ENCODE assay signal across 10 mouse cellular contexts in genomic region chr3:123905928-123906721, GRCm38 (mm10).
DNase-seq lines count a peak whose midpoint lies in the region; ATAC-seq and TF ChIP-seq lines count a peak whose summit lies in the region.
"Had no signal": no experiment of that assay in that cellular context is flagged by ENCODE, and none has a peak within 500 bp of the region (broad histone marks: within the 10 kb centered on the region; RNA-seq: fewer than 3 reads in every experiment).

No protein-coding gene starts in this region.

- TF ChIP-seq CTCF in gastrocnemius, adult 2 months (IDR thresholded peaks at IDR 0.05): no peak

- peak overlapping the region; percentile 61 for H3K27ac ChIP-seq in hindbrain, embryonic 15.5 days (replicated peaks)
- 0 out of 2 replicates have a peak overlapping the region, but pooled peaks have one; percentile 48 for H3K27ac ChIP-seq in neural tube, embryonic 14.5 days (ENCODE audit: low read depth, low read length)
- H3K27ac ChIP-seq in gastrocnemius, adult 2 months: no peak overlapping the region

- no peak overlapping the region for H3K4me2 ChIP-seq in hindbrain, embryonic 15.5 days
- no peak overlapping the region for H3K4me2 ChIP-seq in neural tube, embryonic 14.5 days (ENCODE audit: low read depth, low read length)

- DNase-seq in kidney, postnatal 14 days: peak; percentile 3
- no peak for DNase-seq in kidney, adult 8-10 months
- peak; percentile 47 to 56 for DNase-seq in cerebellum, postnatal 14 days
- no peak for DNase-seq in thymus, adult 18-20 months
- no peak for DNase-seq in gastrocnemius, adult 2 months
- DNase-seq in layer of hippocampus, postnatal 10 days (ENCODE audit: low spot score in 2 of 2): no peak
- DNase-seq: layer of hippocampus, adult 9-11 months; thymus, postnatal 36 days had no signal

- intact Hi-C loops in gastrocnemius, adult 2 months (cut with DNase I): no loop called here

- H3K9ac ChIP-seq in hindbrain, embryonic 15.5 days: no peak overlapping the region
- no peak overlapping the region for H3K9ac ChIP-seq in neural tube, embryonic 14.5 days (replicated peaks; ENCODE audit: low read depth, low read length)

- no peaks in the 10 kb centered on the region for H3K36me3 ChIP-seq in hindbrain, embryonic 15.5 days
- no peaks in the 10 kb centered on the region for H3K36me3 ChIP-seq in neural tube, embryonic 14.5 days (ENCODE audit: control insufficient read depth, insufficient read depth, low read length)

- no peaks in the 10 kb centered on the region for H3K27me3 ChIP-seq in hindbrain, embryonic 15.5 days
- H3K27me3 ChIP-seq in neural tube, embryonic 14.5 days (ENCODE audit: control insufficient read depth, insufficient read depth, low read length): no peaks in the 10 kb centered on the region

- H3K4me1 ChIP-seq in hindbrain, embryonic 15.5 days (replicated peaks): peaks cover 6% of the 10 kb centered on the region; the same call in 1 of the 2 replicates
- no peaks in the 10 kb centered on the region; the same call in 1 of the 2 replicates for H3K4me1 ChIP-seq in neural tube, embryonic 14.5 days (ENCODE audit: control insufficient read depth, insufficient read depth, low read length)

- H3K4me3 ChIP-seq in hindbrain, embryonic 15.5 days: no peak overlapping the region
- H3K4me3 ChIP-seq in neural tube, embryonic 14.5 days (ENCODE audit: low read depth, low read length): no peak overlapping the region
- no peak overlapping the region for H3K4me3 ChIP-seq in gastrocnemius, adult 2 months

- peak; percentile 81 for ATAC-seq in hindbrain, embryonic 15.5 days (ENCODE audit: low FRiP score, low read depth)
- peak; percentile 65; the same call in 1 of the 2 replicates for ATAC-seq in neural tube, embryonic 14.5 days (ENCODE audit: low read depth)

- no peaks in the 10 kb centered on the region for H3K9me3 ChIP-seq in hindbrain, embryonic 15.5 days
- no peaks in the 10 kb centered on the region for H3K9me3 ChIP-seq in neural tube, embryonic 14.5 days (ENCODE audit: control insufficient read depth, low read length)

- 15% methylated on average over 9 of the region's 9 CpGs for WGBS in hindbrain, embryonic 15.5 days
- 22% methylated on average over 9 of the region's 9 CpGs for WGBS in neural tube, embryonic 14.5 days

Comparison
In these comparisons a context has a peak if more than half of its experiments do, and no peak if none do; other contexts are left out.
1. DNase-seq: peak in kidney, postnatal 14 days (single experiment) and cerebellum, postnatal 14 days (2 of 2); none in kidney, adult 8-10 months (0 of 2), thymus, adult 18-20 months (0 of 2), gastrocnemius, adult 2 months (single experiment) and layer of hippocampus, postnatal 10 days (0 of 2).